Mouse (Mus musculus): ENCODE results near the gene Srrm3.

DNA sequence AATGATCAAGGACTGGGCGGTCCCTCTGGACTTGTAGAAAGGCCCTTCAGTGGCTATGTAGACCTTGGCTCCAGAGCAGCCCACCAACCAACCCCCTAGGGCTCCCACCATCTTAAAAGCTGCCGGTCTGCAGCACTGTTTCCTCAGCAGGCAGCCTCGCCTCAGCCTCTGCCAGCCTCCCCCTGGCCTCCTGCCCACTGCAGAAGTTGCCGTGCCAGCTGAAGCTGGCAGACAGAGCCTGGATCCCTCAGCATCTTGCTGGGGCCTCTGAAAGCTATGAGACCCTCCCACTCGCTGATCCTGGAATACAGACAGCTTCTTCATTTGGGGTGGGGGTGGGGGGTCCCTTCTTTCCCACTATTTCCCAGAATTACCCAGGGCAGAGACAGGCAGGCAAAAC is 6.3 kb downstream of the Srrm3 start:
- TF ChIP-seq POLR2A (IDR thresholded peaks at IDR 0.05; ENCODE audit: low read depth, low read length) (no peak), CTCF (conservative IDR thresholded peaks at IDR 0.05; ENCODE audit: insufficient read depth, insufficient read length, low read depth, low read length) (no peak)

Measured in kidney, adult 2 months (tissue).